Mouse (Mus musculus): ENCODE data around the gene Iba57.

DNA sequence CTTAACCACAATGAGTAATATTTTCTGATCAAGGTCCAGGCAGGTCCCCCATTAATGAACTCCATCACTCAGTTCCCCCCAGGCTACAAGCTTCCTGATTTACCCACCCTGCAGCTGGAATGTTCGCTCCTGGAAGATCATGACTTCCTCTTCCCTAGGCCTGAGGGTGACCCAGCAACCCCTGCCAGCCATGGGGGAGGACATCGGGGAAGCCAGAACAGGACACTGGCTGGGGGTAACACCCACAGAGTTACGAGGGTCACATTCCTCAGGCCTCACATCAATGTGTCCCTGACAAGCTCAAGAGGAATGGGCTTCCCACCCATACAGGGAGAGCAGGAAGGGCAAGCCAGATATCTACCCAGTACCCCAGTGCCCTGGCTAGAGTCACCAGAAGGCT is 6.3 kb upstream of the Iba57 start:
- TF ChIP-seq CTCF (IDR thresholded peaks at IDR 0.05; ENCODE audit: low read depth) (no peak), EP300 (optimal IDR thresholded peaks at IDR 0.05) (no peak)

Measured in stomach, postnatal 0 days (tissue).